Mouse (Mus musculus) megakaryocyte progenitor cell, adult 5-6 weeks (primary cell): ENCODE measurements at regions not wholly inside any gene's neighbourhood (a gene's known extent, or its start where the extent isn't known, plus 50 kb on each side); places are given as distances from the start of the nearest gene placed in this dataset.
A peak's percentile ranks its signal among the peaks of the same experiment; 100 is the strongest.

ENCODE experiments used
- ATAC-seq: replicated peaks from 2 replicates; pipeline ENCODE4 v1.8.0; 2016; ENCODE audit warnings: mild to moderate bottlenecking, moderate TSS enrichment, inconsistent platforms; ENCODE audit not compliant: poor library complexity

DNA sequence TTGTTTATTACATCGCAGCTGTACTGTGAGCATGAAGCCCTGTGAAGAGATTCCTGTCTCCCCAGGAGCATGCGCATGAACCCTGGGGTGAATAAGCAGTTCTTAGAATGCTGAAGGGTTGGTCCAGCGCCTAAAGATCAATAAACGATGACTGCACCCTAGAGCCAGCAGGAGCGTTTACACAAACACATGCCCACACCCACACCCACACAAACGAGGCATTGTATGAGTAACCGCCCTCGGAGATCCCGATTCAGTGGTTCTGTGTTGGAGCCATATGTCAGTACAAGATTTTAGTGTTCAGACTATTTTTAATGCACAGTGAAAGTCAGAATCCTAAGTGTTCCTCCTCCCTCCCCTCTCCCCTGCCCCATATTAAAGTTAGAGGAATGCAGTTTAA, 57.3 kb downstream of the Edn1 start:
- ATAC-seq: no peak

- peak; percentile 64 for ATAC-seq
Measured at GRCm38 (mm10) chr13:42367655-42368554, 66.6 kb downstream of the Edn1 start.

DNA sequence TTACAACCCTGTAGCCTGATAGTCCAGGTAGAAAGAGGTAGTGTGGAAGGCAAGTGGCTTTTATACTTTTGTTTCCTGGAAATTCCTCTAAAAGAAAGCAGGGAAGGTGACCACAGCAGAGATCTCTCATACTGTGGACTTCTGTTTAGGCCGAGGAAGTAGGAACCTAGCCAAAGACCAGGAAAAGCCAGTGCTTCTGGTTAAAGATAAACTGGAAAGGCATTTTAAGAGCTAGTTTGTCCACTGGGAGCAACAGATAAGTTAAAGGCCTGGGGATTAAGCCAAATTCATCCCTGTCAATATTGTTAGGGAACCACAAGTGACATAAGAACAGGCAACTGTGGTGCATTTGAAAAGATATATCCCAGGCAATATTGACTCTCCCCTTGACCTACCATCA, 68.5 kb downstream of the Edn1 start:
- ATAC-seq: no peak

DNA sequence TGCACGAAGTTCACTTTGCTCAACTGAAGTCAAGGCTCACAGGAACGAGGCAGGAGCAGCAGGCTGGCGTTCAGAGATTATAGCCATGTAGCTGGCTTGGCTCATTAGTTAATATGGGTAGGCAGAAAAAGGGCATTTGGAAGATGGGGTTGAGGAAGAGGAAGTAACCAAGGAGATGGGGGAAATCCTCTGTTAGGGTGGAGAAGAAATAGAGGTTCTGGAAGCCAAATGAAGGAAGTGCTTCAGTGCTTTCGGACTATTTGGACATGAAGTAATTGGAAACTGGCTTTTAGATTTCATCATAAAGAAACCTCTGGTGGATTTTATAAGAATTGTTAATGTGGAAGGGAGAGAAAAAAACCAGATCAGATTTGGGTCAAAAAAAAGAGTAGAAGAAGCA, 70.9 kb downstream of the Edn1 start:
- peak; percentile 27; the same call in 1 of the 2 replicates for ATAC-seq

DNA sequence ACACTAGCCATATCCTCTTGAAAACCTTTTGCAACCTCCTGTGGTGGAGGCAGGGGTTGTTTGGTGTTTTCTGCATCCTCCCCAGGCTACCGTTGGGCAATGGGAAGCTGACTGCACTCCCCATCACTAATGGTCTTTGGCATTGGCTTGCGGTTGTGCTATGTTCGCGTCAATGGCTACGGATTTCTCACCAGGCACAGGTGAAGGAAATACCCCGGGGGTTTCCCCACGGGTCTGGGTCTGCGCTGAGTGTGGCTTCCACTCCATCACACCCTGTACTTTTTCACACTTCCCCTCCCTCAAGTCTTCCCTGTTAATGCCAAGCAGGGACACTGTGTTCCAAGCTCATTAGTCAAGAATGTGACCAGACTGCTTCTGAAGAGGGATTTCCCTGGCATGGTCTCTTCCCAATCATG, 72.9 kb downstream of the Edn1 start:
- peak; percentile 96 for ATAC-seq

DNA sequence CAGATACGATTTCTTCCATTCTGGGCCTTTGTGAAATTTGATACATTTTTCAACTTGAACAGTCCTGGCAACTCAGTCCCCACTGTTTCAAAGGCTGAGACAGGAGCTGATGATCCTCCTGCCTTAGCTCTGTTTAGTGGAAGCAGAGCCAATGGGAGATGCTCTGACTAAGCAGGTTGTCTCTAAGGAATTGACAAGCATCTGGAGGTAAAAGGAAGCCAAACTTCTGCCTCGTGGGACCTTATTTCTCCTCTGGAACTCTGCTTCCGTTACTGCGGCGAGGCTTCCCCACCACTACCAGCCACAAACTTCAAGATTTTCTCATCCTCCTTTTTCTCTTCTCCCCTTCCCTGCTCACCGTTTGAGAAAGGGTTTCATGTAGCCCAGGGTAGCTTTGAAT, 78.4 kb downstream of the Edn1 start:
- ATAC-seq: no peak

- ATAC-seq: no peak
Measured at GRCm38 (mm10) chr13:42383099-42383498, 81.8 kb downstream of the Edn1 start.

- no peak for ATAC-seq
Measured at GRCm38 (mm10) chr13:42390389-42390788, 89.1 kb downstream of the Edn1 start.

DNA sequence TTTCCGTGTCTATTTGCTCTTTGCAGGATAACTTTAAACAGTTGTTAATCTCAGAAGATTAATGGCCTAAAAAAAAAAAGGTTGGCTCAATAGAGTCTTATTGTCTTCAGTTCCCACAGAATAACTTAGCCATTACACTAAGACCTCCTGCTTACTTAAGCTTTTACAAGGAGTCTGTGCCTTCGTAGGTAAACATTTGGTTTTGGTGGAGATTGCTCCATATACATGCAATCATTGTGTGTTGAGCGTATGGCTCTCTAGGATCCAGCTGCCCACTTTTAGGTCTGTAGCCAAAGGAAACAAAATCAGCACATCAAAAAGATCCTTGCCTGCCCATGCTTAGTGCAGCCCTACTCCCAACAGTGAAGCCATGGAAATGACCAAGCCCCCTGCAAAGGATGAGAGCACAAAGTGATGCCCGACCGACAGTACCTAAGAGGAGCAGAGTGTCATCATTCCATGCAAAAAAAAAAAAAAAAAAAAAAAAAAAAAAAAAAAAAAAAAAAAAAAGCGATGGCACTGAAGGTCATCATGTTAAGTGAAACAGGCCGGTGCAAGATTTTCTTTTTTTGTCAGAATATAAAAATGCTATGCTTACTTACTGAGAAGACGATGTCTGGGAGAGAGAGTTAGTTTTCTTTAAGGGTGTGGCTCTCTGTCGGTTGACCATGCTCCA, 90.2 kb downstream of the Edn1 start:
- no peak for ATAC-seq

- ATAC-seq: peak; percentile 77
Measured at GRCm38 (mm10) chr13:42392701-42393100, 91.4 kb downstream of the Edn1 start.

DNA sequence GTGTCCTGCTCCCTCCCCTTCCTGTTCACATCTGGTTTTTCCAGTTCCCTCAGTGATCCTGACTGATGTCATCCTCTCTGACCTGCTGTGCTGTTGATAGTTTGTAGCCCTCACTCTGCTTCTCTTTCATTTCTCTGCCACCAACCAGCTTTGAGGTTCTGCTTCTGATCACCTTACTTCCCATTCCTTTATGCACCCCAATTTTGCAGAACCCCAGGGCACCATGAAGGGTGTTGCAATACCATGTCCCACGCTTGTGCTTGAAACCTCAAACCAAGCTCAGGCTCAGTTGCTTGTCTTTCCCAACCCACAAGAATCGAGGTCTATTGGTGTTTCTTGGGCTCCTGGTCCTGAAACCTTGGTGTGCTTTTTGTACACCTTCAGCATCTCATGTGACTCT, 93.3 kb downstream of the Edn1 start:
- ATAC-seq: peak; percentile 77

DNA sequence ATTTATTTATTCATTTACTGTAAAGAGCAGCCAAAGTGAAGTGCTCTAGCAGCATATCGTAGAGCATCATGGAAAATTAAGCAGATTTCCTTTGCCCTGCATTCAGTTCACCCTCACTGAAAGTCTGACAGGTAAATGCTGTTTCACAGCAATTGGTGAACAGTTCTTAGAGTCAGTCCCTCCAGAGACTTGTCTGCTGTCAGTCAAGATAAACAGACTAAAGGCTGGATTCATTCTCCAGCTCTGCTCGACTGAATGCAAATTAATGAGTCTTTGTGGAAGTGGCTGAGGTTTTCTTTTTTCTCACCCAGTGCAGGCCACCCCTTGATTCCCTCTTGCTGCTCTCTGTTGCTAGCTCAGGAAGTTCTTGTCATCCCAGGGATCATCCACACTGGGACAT, 100.2 kb downstream of the Edn1 start:
- no peak for ATAC-seq

GRCm38 (mm10) chr13:42403231-42404020, 102.2 kb downstream of the Edn1 start:
- no peak for ATAC-seq

- ATAC-seq: no peak
Measured at GRCm38 (mm10) chr13:42412652-42413282, 111.5 kb downstream of the Edn1 start.

GRCm38 (mm10) chr13:42446921-42447320, 145.6 kb downstream of the Edn1 start:
- no peak for ATAC-seq

DNA sequence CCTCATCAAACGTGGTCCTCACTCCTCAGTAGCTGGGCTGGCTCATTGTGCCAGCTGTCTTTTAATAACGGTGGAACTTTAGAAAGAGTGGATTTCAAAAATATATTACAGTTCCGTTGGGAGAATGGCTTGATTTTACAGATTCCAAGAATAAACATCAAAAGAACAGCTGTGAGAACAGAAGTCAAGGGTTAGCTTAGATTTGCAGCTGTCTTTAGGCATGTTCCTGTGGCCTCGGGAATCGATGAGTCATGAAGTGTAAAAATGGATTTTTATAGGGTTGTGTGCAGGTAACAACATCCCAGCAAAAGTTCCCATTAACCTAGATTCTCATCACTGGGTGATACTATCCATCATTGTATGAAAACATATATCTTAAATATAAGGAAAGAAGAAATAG, 152.4 kb downstream of the Edn1 start:
- ATAC-seq: no peak

DNA sequence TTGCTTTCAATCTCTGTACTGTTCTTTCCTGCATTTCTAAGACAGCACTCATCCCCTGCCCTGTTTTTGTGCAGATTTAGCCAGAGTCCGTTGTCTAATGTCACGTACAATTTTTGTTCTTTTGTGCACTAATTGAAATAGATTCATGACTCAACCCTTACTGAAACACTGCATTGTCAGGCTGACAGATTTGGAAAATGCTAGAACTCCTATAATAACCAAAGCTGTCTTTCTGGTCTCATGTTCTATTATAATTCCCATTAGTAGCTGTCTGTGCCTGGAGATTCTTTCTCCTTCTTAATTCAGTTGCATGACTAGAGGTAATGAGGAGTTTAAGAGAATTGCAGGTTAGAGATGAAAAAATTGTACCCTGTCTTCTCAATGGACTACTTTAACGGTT, 158.6 kb downstream of the Edn1 start:
- ATAC-seq: no peak

DNA sequence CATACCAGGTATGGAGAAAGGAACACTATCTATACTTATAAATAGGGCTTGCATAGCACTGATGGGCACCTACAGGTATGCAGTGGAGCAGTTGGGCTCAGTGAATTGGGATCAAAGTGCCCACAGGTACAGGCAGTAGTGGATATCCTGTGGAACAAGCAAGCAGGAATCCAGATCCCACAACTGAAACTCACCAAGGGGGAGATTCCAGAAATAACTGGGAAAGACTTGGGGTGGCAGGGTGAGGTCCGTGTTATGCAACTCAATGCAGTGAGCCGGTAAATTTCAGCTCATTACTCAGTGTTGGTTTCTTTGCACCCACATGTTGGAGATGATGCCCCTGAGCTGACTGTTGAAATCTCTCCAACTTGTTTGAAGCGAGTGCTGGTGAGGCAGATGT, 177.5 kb downstream of the Edn1 start:
- ATAC-seq: no peak

DNA sequence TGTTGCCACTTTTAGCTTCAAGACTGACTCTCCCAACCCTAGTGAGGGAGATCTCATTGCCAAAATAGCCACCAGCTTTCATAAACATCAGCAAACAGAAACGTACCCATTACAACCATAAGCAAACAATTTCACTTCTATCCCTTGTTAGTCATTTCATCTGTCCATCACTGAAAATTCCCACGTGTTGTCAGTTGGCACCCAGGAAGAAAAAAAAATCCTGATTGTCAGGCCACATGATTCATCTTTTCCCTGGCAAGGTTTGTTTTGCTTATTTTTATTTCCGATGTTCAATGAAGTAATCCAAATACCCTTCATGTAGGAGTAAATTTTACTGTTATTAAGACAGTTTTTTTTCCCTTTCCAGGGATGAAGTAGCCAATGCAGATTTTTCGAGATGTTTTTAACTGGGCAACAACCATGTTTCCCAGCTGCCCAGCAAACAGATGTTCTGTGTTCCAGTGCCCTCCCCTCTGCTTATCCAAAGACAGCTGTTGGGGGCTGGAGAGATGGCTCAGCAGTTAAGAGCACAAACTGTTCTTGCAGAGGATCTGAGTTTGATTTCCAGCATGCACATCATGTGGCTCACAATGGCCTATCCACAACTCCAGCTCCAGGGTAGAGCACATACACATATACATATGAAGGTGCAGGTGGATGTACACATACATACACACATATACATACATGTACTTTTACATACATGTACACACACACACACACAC, 189.3 kb upstream of the Phactr1 start:
- no peak for ATAC-seq

DNA sequence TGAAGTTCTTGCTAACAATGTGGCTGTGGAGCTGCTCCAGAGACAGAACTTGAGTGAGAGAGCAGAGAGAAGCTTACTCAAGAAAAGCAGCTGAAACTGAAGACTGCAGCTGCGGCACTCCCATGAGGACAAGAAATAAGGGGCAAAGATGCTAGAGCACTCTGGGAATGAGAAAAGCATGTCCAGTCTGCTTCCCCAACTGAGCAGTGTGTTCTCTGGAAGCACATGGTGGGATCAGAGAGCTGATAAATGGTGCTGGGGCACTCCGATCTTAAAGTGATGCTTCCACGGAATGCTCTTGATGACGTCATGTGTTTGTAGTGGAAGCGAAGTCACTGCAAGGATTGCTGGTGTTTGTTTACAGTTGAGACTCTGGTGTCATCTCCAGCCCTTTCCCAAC, 186.1 kb upstream of the Phactr1 start:
- no peak for ATAC-seq
